Mouse (Mus musculus): ENCODE data around the gene Btg2.

Gene Btg2

GRCm38 (mm10) chr1:134078802-134079476, at the start of gene Btg2:
TSS of gene Btg2 (minus strand) at chr1:134079120.
- peak; percentile 98 for DNase-seq

- no peak for DNase-seq
Observed at GRCm38 (mm10) chr1:134122195-134122594, 43.3 kb upstream of the Btg2 start.

GRCm38 (mm10) chr1:134120179-134120578, 41.3 kb upstream of the Btg2 start:
- DNase-seq, result peak; percentile 83 to 91

GRCm38 (mm10) chr1:134117110-134117509, 38.2 kb upstream of the Btg2 start:
- DNase-seq, result no peak

GRCm38 (mm10) chr1:134115424-134115823, 36.5 kb upstream of the Btg2 start:
- DNase-seq, result no peak

- no peak for DNase-seq
Observed at GRCm38 (mm10) chr1:134114730-134115129, 35.8 kb upstream of the Btg2 start.

- DNase-seq, result no peak
Observed at GRCm38 (mm10) chr1:134114018-134114417, 35.1 kb upstream of the Btg2 start.

GRCm38 (mm10) chr1:134113560-134113959, 34.6 kb upstream of the Btg2 start:
- no peak for DNase-seq

- DNase-seq, result no peak
Observed at GRCm38 (mm10) chr1:134110979-134111378, 32.1 kb upstream of the Btg2 start, which contains the start of gene Chit1. TSS of gene Chit1 (plus strand) at chr1:134111242.

GRCm38 (mm10) chr1:134110449-134110848, 31.5 kb upstream of the Btg2 start:
- no peak for DNase-seq

GRCm38 (mm10) chr1:134110015-134110414, 31.1 kb upstream of the Btg2 start:
- no peak for DNase-seq

GRCm38 (mm10) chr1:134107777-134108176, 28.9 kb upstream of the Btg2 start:
- DNase-seq, result no peak

- peak; percentile 75 to 79 for DNase-seq
Observed at GRCm38 (mm10) chr1:134106719-134107118, 27.8 kb upstream of the Btg2 start.

- no peak for DNase-seq
Observed at GRCm38 (mm10) chr1:134105764-134106430, 27.0 kb upstream of the Btg2 start.

GRCm38 (mm10) chr1:134105043-134105763, 26.3 kb upstream of the Btg2 start:
- no peak for DNase-seq

- no peak for DNase-seq
Observed at GRCm38 (mm10) chr1:134103861-134104260, 24.9 kb upstream of the Btg2 start.

GRCm38 (mm10) chr1:134101593-134101992, 22.7 kb upstream of the Btg2 start:
- no peak for DNase-seq

- no peak for DNase-seq
Observed at GRCm38 (mm10) chr1:134100928-134101327, 22.0 kb upstream of the Btg2 start.

GRCm38 (mm10) chr1:134100401-134100800, 21.5 kb upstream of the Btg2 start:
- no peak for DNase-seq

- no peak for DNase-seq
Observed at GRCm38 (mm10) chr1:134099516-134100235, 20.8 kb upstream of the Btg2 start.

GRCm38 (mm10) chr1:134098726-134099515, 20.0 kb upstream of the Btg2 start:
- peak; percentile 56 to 67 for DNase-seq

Data from cerebellum, adult 18-20 months (tissue).